Mouse (Mus musculus) intestine, embryonic 15.5 days (tissue): Measurements from ENCODE around the gene Vac14. TPM values are rescaled to one million over a fixed set of nuclear protein-coding genes. Genes with fewer than 3 reads are reported as not detected.
A peak's percentile ranks its signal among the peaks of the same experiment; 100 is the strongest.

Experiments
- ATAC-seq: fragments of 200-750 bp; cut with Nextera tagmentation; 2 replicates; pipeline ENCODE4 v1.8.0; 2017; ENCODE audit warnings: moderate TSS enrichment, moderate library complexity
- H3K27ac ChIP-seq: fragments of 300-500 bp; sonication (generic); 2 replicates; pipeline ENCODE4 v1.5.1; 2015; ENCODE audit warnings: mild to moderate bottlenecking, inconsistent platforms
- H3K27me3 ChIP-seq: fragments of 300-500 bp; sonication (generic); replicated peaks from 2 replicates; pipeline ENCODE4 v1.6.1; 2015; ENCODE audit warnings: inconsistent platforms
- H3K36me3 ChIP-seq: fragments of 300-500 bp; sonication (generic); 2 replicates; pipeline ENCODE4 v1.6.1; 2015; ENCODE audit warnings: inconsistent platforms
- H3K4me1 ChIP-seq: fragments of 300-500 bp; sonication (generic); replicated peaks from 2 replicates; pipeline ENCODE4 v1.6.1; 2015; ENCODE audit warnings: inconsistent platforms
- H3K4me2 ChIP-seq: fragments of 300-500 bp; sonication (generic); replicated peaks from 2 replicates; pipeline ENCODE4 v1.6.1; 2015; ENCODE audit warnings: mild to moderate bottlenecking, inconsistent platforms
- H3K4me3 ChIP-seq: fragments of 300-500 bp; sonication (generic); replicated peaks from 2 replicates; pipeline ENCODE4 v1.5.1; 2015; ENCODE audit warnings: inconsistent platforms
- H3K9ac ChIP-seq: fragments of 300-500 bp; sonication (generic); 2 replicates; pipeline ENCODE4 v1.6.1; 2015; ENCODE audit warnings: inconsistent platforms
- H3K9me3 ChIP-seq: fragments of 300-500 bp; sonication (generic); 2 replicates; pipeline ENCODE4 v1.6.1; 2016; ENCODE audit warnings: inconsistent platforms
- WGBS: fragments of 180-500 bp; shearing (Covaris S2); methylation state at CpG from one replicate; pipeline ENCODE4 v1.1.7; 2015; 5-methylcytosine and 5-hydroxymethylcytosine counted together
- polyA plus RNA-seq: library from polyadenylated mRNA; unstranded; fragments of >200 nt; fragmentation: Nextera tagmentation; extraction: Ambion mirVana; gene quantifications from 2 replicates; pipeline ENCODE4 v1.2.1, GENCODE M21; 2015

The Vac14 gene
- polyA plus RNA-seq, 1 experiment from 2014 or later = 23.1 TPM

DNA sequence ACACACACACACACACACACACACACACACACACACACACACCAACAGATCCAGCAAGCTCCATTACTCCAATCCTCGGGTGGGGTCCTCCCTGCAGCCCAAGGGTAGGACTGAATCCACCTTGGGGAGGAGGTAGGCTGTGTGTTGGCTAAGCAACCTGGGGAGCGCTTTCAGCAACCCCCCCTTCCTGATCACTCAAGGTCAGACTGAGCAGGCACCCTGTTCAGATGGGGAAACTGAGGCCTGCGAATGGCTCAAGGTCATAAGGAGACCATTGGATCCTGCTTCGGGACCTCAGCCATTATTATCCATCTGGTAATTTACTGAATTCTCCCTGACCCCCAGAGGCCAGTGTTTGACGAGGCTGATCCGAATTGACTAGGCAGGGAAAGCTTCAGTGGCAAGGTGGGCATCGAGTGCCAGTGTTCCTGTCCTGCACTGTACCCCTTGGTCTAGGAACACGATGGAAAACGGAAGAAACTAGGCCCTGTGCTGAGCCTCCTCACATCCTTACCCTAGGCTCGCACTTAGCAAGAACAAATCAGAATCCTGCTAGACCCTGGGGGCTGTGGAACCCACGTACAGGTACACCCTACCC, 104.1 kb downstream of the Vac14 start:
- H3K36me3 ChIP-seq = peaks cover 6% of the 10 kb centered on the region; the same call in 1 of the 2 replicates
- 47% methylated on average over 11 of the region's 11 CpGs for WGBS
- peak overlapping the region; percentile 81 for H3K4me2 ChIP-seq
- no peak for ATAC-seq
- H3K27me3 ChIP-seq = no peaks in the 10 kb centered on the region
- peak overlapping the region; percentile 77 for H3K9ac ChIP-seq
- peaks cover 67% of the 10 kb centered on the region for H3K4me1 ChIP-seq
- no peak overlapping the region for H3K27ac ChIP-seq
- peak overlapping the region; percentile 74 for H3K4me3 ChIP-seq
- no peaks in the 10 kb centered on the region for H3K9me3 ChIP-seq

DNA sequence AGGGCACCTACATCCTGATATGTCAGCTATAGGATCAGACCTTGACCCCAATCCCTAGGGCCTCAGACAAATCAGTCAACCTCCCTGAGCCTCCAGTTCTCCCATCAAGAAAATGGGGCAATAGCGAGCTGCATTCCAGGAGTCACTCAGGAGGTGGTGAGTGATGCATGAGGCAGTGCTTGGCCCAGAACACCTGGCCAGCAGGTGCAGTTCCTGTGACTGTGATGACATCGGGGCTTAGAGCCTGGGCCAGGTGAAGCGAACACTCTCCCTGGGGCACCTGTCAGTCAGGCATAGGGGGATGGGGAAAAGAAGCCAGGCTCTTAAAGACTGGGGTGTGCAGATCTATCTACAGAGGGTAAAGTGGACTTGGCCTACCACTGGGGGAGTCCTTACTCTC, 106.1 kb downstream of the Vac14 start:
- WGBS = 62% methylated on average over 3 of the region's 3 CpGs
- no peak overlapping the region for H3K27ac ChIP-seq
- H3K4me2 ChIP-seq = 0 out of 2 replicates have a peak overlapping the region, but pooled peaks have one; percentile 9
- peaks cover 22% of the 10 kb centered on the region for H3K36me3 ChIP-seq
- no peaks in the 10 kb centered on the region for H3K27me3 ChIP-seq
- H3K4me3 ChIP-seq = no peak overlapping the region
- ATAC-seq = no peak
- no peaks in the 10 kb centered on the region for H3K9me3 ChIP-seq
- H3K4me1 ChIP-seq = peaks cover 49% of the 10 kb centered on the region
- H3K9ac ChIP-seq = 0 out of 2 replicates have a peak overlapping the region, but pooled peaks have one; percentile 21

DNA sequence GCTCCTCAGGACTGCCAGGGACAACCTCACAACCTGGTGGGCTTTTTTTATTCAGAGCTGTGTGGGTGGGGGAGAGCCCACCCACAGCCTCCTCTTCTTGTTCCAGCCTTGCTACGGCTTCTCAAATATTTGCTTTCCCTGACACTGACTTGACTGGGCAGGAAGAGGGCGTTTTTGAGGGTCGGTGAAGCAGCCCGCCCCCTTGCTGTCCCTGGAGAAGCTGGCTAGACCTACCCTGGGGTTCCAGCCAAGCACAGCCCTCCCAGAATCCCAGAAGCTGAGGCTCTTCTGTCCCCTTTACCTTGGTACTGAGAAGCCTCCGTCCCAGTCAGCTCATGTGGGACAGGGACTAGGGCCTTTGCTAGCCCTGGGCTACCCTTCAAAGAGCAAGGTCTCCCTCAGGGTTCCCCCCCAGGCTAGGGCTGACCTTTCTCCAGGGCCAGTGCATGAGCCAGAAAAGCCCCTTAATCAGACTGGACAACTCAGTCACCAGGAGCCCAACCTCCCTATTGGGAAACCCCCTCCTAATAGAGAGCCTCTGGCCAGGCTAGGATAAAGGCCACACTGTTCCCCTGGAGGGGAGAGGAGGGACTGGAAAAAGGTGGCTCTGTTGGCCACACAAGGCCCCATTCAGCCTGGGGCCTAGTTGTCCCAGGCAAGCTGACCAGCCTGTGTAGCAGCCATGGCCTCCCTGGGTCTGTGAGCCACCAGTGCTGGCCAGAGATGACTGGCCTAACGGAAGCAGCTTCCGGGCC, 106.9 kb downstream of the Vac14 start:
- H3K27me3 ChIP-seq = no peaks in the 10 kb centered on the region
- no peak for ATAC-seq
- peak overlapping the region; percentile 21; the same call in 1 of the 2 replicates for H3K9ac ChIP-seq
- H3K4me1 ChIP-seq = peaks cover 42% of the 10 kb centered on the region
- no peak overlapping the region for H3K4me3 ChIP-seq
- H3K36me3 ChIP-seq = peaks cover 28% of the 10 kb centered on the region
- H3K4me2 ChIP-seq = 0 out of 2 replicates have a peak overlapping the region, but pooled peaks have one; percentile 9
- 44% methylated on average over 7 of the region's 7 CpGs for WGBS
- H3K27ac ChIP-seq = peak overlapping the region; percentile 14
- H3K9me3 ChIP-seq = no peaks in the 10 kb centered on the region

DNA sequence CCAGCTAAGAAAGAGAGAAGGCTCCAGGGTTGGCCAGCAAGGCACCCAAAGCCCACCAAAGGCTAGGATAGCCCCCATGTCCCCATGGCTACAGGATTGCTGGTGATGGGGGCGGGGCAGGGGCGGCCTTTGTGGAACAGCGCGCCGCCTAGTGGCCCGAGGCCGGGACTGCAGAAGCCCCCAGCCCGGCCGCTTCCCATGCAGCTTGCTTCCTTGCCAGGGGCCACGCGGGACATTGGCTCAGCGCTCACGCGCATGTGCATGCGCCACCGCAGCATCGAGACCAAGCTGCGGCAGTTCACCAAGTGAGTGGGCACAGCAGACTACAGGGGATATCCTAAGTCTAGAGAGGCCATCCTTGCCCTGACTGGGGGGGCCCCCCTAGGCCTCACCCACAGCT, 108.5 kb downstream of the Vac14 start:
- no peak overlapping the region for H3K4me2 ChIP-seq
- no peak overlapping the region for H3K9ac ChIP-seq
- H3K9me3 ChIP-seq = no peaks in the 10 kb centered on the region
- ATAC-seq = no peak
- no peak overlapping the region for H3K4me3 ChIP-seq
- WGBS = 20% methylated on average over 18 of the region's 18 CpGs
- H3K36me3 ChIP-seq = peaks cover 38% of the 10 kb centered on the region
- no peaks in the 10 kb centered on the region for H3K27me3 ChIP-seq
- H3K4me1 ChIP-seq = peaks cover 36% of the 10 kb centered on the region
- no peak overlapping the region for H3K27ac ChIP-seq

DNA sequence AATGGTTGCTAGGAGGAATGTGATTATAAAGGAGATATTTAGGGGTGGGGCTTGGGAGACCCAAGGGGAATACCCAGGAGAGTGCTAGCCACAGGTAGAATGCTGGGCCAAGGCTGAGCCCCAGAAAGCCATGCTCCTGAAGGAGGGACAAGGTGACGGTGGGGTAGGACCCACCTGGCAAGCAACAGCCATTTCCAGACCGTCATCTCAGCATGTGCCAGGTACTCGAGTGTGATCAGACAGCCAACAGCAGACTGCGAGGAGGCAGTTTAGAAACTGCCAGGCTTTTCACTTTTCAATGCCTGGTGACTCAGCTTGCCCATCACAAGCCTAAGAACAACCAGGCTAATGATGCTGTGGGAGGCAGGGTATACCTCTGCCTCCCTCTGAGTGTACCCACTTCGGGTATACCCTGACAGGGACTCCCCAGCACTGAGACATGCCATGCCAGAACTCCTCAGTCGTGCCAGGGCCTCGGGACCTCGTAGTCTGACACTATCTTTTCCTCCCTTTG, 113.0 kb downstream of the Vac14 start:
- ATAC-seq = no peak
- no peaks in the 10 kb centered on the region for H3K4me1 ChIP-seq
- H3K27me3 ChIP-seq = no peaks in the 10 kb centered on the region
- WGBS = 90% methylated on average over 8 of the region's 8 CpGs
- no peak overlapping the region for H3K27ac ChIP-seq
- H3K9ac ChIP-seq = no peak overlapping the region
- no peaks in the 10 kb centered on the region for H3K9me3 ChIP-seq
- no peak overlapping the region for H3K4me3 ChIP-seq
- no peak overlapping the region for H3K4me2 ChIP-seq
- H3K36me3 ChIP-seq = peaks cover 47% of the 10 kb centered on the region

DNA sequence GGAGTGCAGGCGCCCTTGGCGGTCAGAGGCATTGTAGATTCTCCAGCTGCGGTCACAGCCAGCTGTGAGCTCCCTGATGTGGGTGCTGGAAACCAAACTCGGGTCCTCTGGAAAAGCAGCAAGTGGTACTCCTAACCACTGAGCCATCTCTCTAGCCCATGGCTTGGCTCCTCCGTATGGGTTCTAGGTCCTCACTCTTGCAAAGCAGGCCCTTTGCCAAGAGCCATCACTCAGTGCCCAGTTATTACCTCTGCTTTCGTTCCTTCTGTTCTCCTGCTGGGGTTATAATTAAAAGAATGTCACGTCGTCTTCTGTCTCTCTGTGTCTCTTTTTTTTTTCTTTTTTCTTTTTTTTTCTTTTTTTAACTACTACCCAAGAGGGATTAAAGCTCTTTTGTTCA, 114.7 kb downstream of the Vac14 start:
- Histone ChIP-seq H3K4me2 (no peak overlapping the region), H3K36me3 (peaks cover 54% of the 10 kb centered on the region), H3K27ac (no peak overlapping the region), H3K27me3 (no peaks in the 10 kb centered on the region), H3K9me3 (no peaks in the 10 kb centered on the region), H3K9ac (no peak overlapping the region), H3K4me1 (no peaks in the 10 kb centered on the region), H3K4me3 (no peak overlapping the region)
- no peak for ATAC-seq
- 93% methylated on average over 8 of the region's 8 CpGs for WGBS

DNA sequence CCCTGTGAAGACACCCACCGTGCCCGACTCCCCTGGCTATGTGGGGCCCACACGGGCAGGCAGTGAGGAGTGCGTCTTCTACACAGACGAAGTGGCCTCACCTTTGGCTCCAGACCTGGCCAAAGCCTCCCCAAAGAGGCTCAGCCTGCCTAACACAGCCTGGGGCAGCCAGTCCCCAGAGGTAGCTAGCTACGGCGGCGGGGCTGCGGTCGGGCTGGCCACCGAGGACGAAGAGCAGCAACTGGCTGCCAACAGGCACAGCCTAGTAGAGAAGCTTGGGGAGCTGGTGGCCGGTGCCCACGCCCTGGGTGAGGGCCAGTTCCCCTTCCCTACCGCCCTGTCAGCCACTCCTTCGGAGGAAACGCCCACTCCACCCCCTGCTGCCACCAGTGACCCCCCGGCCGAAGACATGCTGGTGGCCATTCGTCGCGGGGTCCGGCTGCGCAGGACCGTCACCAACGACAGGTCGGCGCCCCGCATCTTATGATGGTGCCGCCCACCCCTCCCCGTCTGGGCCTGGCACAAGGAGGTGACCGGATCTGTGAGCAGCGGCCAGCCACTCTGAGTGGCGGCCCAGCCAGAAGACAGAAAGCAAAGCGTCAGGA, 120.3 kb downstream of the Vac14 start:
- Histone ChIP-seq H3K9ac (no peak overlapping the region), H3K27ac (no peak overlapping the region), H3K9me3 (no peaks in the 10 kb centered on the region), H3K4me1 (0 out of 2 replicates have a peak, but pooled peaks cover 4% of the 10 kb centered on the region), H3K36me3 (peaks cover 39% of the 10 kb centered on the region), H3K4me2 (no peak overlapping the region), H3K4me3 (no peak overlapping the region), H3K27me3 (no peaks in the 10 kb centered on the region)
- 95% methylated on average over 35 of the region's 35 CpGs for WGBS
- no peak for ATAC-seq

DNA sequence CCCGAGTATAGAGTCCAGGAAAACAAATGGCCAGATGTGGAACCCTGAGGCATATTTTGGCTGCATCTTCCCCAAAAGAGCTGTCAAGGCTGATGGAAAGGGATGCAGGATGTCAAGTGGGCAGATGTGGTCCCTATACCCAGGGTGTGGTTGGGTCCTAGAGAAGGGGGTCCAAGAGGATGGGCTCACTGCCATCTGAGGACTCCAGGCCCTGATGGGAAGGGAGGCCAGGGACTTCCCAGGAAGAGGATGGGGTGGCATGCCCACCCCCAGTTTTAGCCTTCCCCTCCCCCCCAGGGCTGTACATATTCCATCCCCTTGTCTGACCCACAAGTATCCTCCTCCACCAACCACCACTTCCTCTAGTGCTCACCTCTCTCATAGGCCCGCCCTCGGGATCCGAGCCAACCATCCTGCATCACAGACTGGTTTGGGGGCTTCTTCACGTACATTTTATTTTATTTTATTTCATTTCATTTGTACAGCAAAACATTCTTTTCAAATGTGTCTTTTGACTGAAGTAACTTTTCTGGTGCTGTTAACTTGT, 122.3 kb downstream of the Vac14 start:
- WGBS = 86% methylated on average over 5 of the region's 5 CpGs
- Histone ChIP-seq H3K4me3 (no peak overlapping the region), H3K9ac (no peak overlapping the region), H3K27ac (no peak overlapping the region), H3K4me2 (no peak overlapping the region), H3K4me1 (0 out of 2 replicates have a peak, but pooled peaks cover 4% of the 10 kb centered on the region), H3K9me3 (no peaks in the 10 kb centered on the region), H3K27me3 (no peaks in the 10 kb centered on the region), H3K36me3 (peaks cover 34% of the 10 kb centered on the region)
- ATAC-seq = no peak

DNA sequence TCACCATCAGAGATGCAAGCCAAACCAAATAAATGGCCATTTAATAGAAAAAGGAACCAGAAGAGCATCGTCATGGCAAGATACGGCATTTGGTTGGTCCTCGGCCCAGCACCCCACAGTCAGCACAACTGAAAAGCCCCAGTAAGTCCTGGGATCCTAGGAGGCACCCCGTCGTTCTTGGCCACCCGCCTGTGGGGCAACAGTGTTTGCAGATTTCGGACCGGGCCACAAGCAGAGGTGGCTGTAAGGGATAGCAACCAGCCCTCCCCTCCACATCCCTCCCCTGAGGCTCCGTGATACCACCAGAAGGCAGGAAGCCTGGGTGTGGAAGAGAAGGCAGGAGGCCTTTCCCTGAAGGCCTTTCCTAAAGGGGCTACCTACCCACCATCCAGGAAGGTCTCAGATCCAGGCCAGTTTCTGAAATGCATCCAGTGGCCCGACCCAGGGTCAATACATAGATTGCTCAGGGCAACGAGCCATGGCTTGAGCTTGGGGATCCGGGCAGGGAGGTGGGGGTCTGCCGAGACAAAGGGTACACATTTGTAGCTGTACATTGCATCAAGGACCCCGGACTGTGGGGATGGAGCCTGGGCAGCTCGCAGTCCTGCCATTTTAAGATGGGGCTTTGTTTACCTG, 123.5 kb downstream of the Vac14 start:
- 0 out of 2 replicates have a peak, but pooled peaks cover 4% of the 10 kb centered on the region for H3K4me1 ChIP-seq
- no peak for ATAC-seq
- no peak overlapping the region for H3K4me2 ChIP-seq
- H3K27me3 ChIP-seq = no peaks in the 10 kb centered on the region
- H3K36me3 ChIP-seq = peaks cover 26% of the 10 kb centered on the region
- H3K9ac ChIP-seq = no peak overlapping the region
- H3K27ac ChIP-seq = no peak overlapping the region
- WGBS = 75% methylated on average over 15 of the region's 15 CpGs
- no peaks in the 10 kb centered on the region for H3K9me3 ChIP-seq
- no peak overlapping the region for H3K4me3 ChIP-seq

DNA sequence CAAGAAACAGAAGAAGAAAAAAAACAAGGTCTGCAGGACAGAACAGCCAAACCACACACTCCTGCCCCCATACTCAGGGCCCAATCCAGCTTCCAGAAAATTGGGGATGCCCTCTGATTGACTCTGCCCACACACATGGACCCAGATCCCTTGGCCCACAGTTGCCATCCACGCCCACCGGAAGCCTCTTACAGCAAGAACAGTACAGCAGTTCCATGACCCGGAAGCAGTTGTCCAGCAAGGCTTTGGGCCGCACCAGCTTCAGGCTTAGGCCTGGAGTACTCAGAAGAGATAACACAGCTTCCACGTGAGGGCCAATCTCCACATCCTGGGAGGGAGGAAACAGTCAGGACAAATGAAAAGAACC, 124.0 kb downstream of the Vac14 start:
- no peak for ATAC-seq
- Histone ChIP-seq H3K27ac (no peak overlapping the region), H3K4me2 (no peak overlapping the region), H3K27me3 (no peaks in the 10 kb centered on the region), H3K9me3 (no peaks in the 10 kb centered on the region), H3K36me3 (peaks cover 21% of the 10 kb centered on the region), H3K4me1 (0 out of 2 replicates have a peak, but pooled peaks cover 4% of the 10 kb centered on the region), H3K9ac (no peak overlapping the region), H3K4me3 (no peak overlapping the region)
- WGBS = 90% methylated on average over 5 of the region's 5 CpGs

DNA sequence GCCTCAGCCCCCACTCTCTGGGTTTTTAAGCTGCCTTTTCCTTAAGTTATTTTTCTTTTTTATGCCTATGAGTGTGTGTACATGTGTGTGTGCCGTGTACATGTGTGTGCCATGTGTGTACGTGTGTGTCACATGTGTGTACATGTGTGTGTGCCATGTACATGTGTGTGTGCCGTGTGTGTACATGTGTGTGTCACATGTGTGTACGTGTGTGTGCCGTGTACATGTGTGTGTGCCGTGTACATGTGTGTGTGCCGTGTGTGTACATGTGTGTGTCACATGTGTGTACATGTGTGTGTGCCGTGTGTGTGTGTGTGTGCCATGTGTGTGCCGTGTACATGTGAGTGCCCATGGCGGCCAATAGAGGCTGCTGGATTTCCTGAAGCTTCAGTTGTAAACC, 126.8 kb downstream of the Vac14 start:
- Histone ChIP-seq H3K4me2 (no peak overlapping the region), H3K9me3 (no peaks in the 10 kb centered on the region), H3K4me1 (no peaks in the 10 kb centered on the region), H3K27me3 (no peaks in the 10 kb centered on the region), H3K4me3 (no peak overlapping the region), H3K27ac (no peak overlapping the region), H3K9ac (no peak overlapping the region), H3K36me3 (no peaks in the 10 kb centered on the region)
- ATAC-seq = no peak
- WGBS = 92% methylated on average over 10 of the region's 10 CpGs

DNA sequence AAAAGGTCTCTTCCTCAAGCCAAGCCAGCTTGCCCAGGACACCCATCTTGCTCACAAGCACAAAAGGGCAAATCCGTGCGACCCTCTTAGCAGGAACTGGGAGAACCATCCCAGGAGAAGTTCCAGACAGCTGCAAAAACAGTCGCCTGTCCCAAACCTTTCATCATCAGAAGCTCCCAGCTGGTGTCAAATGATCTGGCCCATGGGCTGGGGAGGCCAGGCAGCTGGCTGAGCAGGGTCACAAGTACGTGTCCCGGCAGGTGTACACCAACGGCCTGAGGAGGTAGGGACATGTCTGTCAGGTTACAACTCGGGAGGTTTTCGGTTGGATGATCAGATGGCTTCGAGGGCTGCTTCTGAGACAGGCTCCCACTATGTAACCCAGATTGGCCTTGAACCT, 128.3 kb downstream of the Vac14 start:
- Histone ChIP-seq H3K9me3 (no peaks in the 10 kb centered on the region), H3K36me3 (no peaks in the 10 kb centered on the region), H3K4me1 (no peaks in the 10 kb centered on the region), H3K9ac (no peak overlapping the region), H3K27ac (no peak overlapping the region), H3K4me2 (no peak overlapping the region), H3K4me3 (no peak overlapping the region), H3K27me3 (no peaks in the 10 kb centered on the region)
- ATAC-seq = no peak
- WGBS = 71% methylated on average over 9 of the region's 9 CpGs
